Mouse (Mus musculus) gastrocnemius, postnatal 36 days (tissue): Measurements from ENCODE around the gene Trpc7. TPM values are rescaled to one million over a fixed set of nuclear protein-coding genes. Genes with fewer than 3 reads are reported as not detected.
A peak's percentile ranks its signal among the peaks of the same experiment; 100 is the strongest.

Experiments used
- DNase-seq, 2 experiments: peaks; one replicate each; pipeline ENCODE4 v3.0.0; 2022
- intact Hi-C: fragments of 180-260 bp; cut with DNase I; formaldehyde crosslinking; loops from one replicate; pipeline ENCODE4 v1.15.1; 2025
- total RNA-seq, 2 experiments: library from RNA; stranded (reverse); gene quantifications; 2 replicates each; pipeline ENCODE4 v1.2.3; 2021

Trpc7 gene
- total RNA-seq, 2 experiments from 2014 or later: not detected

GRCm38 (mm10) chr13:56752474-56753191, 143.2 kb downstream of the Trpc7 start:
- DNase-seq: no peak
- intact Hi-C loops: loop anchor here (5.0 kb wide), 1 partner anchor 195 kb away; no protein-coding TSS in a partner anchor

DNA sequence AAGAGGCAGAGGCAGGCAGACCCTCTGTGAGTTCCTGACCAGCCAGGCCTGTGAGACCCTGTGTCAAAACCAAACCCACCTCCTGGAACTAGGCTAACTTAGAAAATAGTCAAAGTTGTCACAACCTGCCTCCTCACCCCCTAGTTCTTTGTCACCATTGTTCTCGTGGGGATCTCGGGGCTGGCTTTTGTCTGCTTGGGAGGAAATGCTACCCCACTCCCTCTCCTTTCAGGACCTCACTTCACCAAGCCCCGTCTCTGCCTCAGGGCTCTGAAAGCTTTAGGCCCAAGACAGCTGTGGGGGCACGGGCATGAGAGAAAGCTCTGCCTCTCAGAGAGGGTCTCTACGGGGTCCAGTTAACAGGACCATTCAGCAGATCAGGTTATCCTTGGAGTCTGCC, 144.0 kb downstream of the Trpc7 start:
- intact Hi-C loops: loop anchor here (5.0 kb wide), 1 partner anchor 194 kb away; no protein-coding TSS in a partner anchor
- DNase-seq: no peak

GRCm38 (mm10) chr13:56749377-56749776, 146.4 kb downstream of the Trpc7 start:
- intact Hi-C loops: no loop called here
- DNase-seq: no peak

- intact Hi-C loops: no loop called here
- DNase-seq: no peak
Measured at GRCm38 (mm10) chr13:56747554-56747953, 148.2 kb downstream of the Trpc7 start.

DNA sequence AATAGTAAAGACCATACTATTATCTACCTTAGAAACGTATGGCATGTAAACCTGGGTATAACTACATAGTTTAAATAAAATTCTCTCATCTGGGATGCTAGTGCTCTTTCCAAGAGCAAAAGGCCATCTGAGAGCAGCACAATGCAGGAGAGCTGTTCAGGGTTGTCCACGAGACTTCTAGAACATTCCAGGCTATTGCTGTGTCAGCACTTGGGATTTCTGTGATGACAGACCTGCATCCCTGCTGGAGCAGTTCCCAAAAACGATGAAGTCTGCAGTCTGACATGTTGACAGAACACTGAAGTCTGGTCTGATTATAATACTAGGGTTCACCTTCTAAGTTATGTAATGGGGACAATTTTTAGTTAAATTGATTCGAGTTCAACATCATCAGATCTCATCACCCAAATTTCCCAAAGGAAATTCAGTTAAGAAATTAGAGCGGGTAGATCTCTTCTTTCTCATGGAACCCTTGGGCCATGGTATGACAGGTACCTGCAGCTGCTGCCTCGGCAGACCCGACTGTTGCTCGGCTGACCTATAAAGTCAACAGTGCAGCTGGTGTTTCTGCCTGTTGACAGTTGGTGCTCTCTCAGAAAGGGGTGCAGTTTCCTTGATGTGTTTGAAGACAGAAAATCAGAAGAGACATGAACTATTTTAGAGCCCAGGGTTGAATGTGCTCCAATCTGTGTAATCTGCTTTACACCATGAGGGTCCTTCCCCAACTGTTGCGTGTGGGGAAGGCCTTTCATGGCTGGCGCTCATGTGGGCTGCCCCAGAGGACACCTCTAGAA, 148.9 kb downstream of the Trpc7 start:
- intact Hi-C loops: no loop called here
- DNase-seq: no peak

DNA sequence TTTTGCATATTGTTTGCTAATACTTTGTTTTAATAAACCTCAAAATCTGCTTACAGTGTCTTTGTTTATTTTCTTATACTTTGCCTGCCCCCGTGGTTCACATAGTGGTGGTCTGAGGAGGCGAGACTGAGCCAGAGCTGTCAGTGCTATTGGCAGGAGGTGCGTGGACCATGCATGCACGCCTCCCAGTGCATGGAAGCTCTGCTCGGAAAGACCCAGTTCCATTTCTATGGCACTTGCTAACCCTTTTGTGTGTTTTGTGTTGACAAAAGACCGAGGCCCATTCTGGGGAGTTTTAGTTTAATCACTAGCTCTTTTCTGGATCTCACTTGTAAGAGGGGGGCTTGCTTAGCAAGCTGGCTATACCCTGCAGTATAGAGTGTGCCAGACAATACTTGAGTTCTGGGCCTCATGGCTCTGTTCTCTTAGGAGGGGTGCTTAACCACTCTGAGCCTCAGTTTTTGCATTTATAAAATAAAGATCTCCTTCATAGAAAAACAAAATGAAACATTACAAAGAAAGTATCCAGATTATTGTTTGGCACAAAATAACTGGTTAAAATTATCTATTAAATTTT, 153.4 kb downstream of the Trpc7 start:
- no peak for DNase-seq

GRCm38 (mm10) chr13:56741691-56742090, 154.1 kb downstream of the Trpc7 start:
- intact Hi-C loops: no loop called here
- no peak for DNase-seq

More for the DNA sequence above, 153.4 kb downstream of the Trpc7 start:
- intact Hi-C loops: no loop called here

DNA sequence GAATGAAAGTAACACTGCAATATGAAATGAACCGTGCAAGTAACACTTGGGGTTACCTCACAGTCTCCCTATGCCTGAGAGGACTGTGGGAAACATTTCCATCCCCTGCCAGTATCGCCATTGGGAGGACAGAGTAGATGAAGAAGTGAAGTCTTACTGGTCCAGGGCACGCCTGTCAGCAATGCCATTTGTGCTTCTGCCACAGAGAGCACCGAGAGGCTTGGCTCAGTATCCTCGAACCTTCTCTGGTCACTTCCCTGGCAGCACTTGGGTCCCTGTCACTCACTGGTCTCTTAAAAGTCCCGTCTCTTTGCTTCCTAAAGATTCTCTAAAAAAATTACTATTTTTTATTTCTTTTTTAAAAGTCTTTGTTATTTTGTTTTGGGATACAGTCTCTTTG, 155.3 kb downstream of the Trpc7 start:
- intact Hi-C loops: no loop called here
- no peak for DNase-seq

GRCm38 (mm10) chr13:56739556-56739955, 156.2 kb downstream of the Trpc7 start:
- intact Hi-C loops: loop anchor here (5.0 kb wide), 1 partner anchor 77 kb away; no protein-coding TSS in a partner anchor
- no peak for DNase-seq

- intact Hi-C loops: loop anchor here (5.0 kb wide), 1 partner anchor 73 kb away; no protein-coding TSS in a partner anchor
- peak in 1 of 2 experiments; percentile 19 for DNase-seq
Measured at GRCm38 (mm10) chr13:56735212-56735875, 160.4 kb downstream of the Trpc7 start.

GRCm38 (mm10) chr13:56734617-56735016, 161.2 kb downstream of the Trpc7 start:
- no peak for DNase-seq
- intact Hi-C loops: loop anchor here (5.0 kb wide), 2 partner anchors 72 to 177 kb away; no protein-coding TSS in a partner anchor

GRCm38 (mm10) chr13:56729046-56729445, 166.7 kb downstream of the Trpc7 start:
- no peak for DNase-seq
- intact Hi-C loops: loop anchor here (5.0 kb wide), 1 partner anchor 37 kb away; no protein-coding TSS in a partner anchor

- DNase-seq: no peak
- intact Hi-C loops: loop anchor here (5.0 kb wide), 1 partner anchor 34 kb away; no protein-coding TSS in a partner anchor
Measured at GRCm38 (mm10) chr13:56726551-56726950, 169.2 kb downstream of the Trpc7 start.

Other genes with a start within 250 kb of the Trpc7 start
- gene Smad5, start 193.0 kb downstream of the Trpc7 start, total RNA-seq: 10 to 100 TPM; 16.9 to 18.7 TPM
- not detected for gene Gm45623, start 142.2 kb downstream of the Trpc7 start, total RNA-seq